Mouse (Mus musculus) embryo, embryonic 10.5 days (tissue): Measurements from ENCODE around the gene Ascc1.

Experiments used
- DNase-seq: peaks from one replicate; pipeline ENCODE4 v3.0.0-alpha.2; 2015; ENCODE audit warnings: low spot score

The Ascc1 gene

GRCm38 (mm10) chr10:60023751-60024150 lies 21.1 kb downstream of the Ascc1 start:
- no peak for DNase-seq

DNA sequence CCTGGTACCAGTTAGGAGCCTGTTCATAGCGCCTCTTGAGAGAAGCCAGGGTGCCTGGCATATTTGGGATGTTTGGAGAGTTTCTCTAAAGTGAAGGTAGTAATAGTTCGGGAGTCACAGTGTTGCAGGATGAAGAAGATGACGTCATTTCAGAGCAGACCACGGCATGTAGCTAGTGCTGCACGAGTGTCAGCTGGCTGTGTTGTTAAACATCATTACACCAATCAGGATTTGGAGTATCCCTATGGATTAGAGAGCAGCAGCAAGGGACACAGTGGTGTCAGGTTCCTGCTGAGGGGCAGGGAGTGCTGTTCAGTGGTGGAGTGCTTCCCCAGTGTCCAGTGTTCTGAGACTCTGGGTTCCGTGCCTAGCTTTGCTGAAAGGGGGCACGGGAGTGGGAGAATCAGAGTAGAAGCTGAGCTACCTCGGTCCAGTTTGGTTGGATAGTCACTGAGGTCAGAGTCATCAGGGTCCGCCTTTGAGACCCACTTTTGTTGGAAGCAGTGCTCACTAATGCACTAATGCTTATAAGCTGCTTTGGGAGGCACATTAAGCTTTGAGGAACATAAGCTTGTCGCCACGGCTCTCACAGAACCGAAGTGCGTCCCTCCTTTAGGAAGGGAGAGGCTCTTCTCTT lies 24.3 kb downstream of the Ascc1 start:
- DNase-seq: no peak

GRCm38 (mm10) chr10:60027619-60028084 lies 25.0 kb downstream of the Ascc1 start:
- DNase-seq: no peak

DNA sequence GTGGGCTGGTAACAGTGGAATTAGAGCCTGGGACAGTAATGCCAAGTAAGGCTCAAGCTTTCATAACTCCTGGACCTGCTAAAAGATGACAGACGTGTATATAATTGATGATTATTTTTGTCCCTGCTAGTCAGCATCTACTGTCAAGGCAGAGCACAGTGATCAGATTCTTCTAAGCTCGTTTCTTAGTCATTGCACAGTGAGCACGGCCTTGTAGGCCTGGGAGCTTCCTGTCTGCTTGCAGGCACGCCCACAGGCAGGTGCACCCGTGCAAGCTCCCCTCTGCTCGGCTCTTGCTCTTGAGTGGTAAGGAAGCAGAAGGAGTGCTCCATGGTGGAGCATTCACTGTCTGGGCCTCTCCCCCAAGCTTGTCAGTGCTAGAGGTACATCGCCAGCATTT lies 25.6 kb downstream of the Ascc1 start:
- DNase-seq: no peak

DNA sequence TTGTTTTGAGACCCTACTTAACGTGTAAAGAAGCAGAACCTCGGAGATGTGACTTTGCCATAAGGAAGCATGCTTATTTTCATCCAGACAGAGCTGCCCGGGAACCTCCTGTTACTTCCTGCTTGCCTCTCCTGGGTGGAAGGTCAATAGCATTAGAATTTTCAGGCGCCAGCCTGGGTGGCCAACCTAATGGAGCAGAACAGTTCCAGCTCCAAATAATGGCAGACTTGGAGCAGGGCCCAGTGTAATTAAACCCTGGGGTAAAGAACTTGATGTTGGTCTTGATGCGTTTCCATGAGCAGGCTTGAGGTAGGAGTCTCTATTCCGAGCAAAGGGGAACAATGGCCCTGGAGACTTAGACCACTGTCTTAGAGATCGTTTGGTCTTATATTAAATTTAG lies 26.4 kb downstream of the Ascc1 start:
- DNase-seq: no peak

DNA sequence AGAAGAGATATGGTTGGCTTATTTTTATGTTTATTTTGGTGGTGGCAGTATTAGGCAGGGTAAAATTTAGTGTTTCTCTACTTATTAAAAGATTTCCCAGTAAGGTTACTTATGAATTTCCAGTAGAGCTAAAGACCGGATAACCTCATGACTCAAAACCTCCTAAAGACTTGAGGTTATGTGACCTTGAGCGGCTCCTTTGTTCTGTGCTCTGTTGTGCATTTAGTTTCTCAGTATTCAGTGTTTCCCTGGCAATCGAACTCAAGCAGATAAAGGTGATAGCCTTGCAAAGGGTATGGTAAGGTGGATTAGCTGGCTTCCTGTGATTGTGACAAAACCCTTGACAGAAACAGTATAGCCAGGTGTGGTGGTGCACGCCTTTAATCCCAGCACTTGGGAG lies 26.8 kb downstream of the Ascc1 start:
- DNase-seq: no peak

GRCm38 (mm10) chr10:60031562-60031961 lies 29.0 kb downstream of the Ascc1 start:
- DNase-seq: peak; percentile 17

GRCm38 (mm10) chr10:60031985-60032384 lies 29.4 kb downstream of the Ascc1 start:
- no peak for DNase-seq

DNA sequence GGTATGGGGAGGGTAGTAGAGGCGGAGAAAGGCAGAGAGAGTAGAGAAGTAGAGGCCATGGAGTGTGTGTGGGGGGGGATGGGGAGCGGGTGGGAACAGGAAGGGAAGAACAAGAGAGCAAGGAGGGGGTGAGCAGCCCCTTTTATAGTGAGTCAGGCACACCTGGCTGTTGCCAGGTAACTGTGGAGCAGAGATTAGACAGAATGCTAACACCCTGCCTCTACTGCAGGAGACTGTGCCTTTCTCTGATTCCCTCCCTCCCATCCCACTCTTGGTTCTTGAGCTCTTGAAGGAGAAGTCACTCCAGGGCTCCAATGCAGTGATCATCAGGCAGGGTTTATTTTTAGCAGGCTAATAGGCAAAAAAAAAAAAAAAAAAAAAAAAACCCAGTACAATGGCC lies 30.0 kb downstream of the Ascc1 start:
- DNase-seq: no peak

GRCm38 (mm10) chr10:60033064-60033463 lies 30.5 kb downstream of the Ascc1 start:
- no peak for DNase-seq

DNA sequence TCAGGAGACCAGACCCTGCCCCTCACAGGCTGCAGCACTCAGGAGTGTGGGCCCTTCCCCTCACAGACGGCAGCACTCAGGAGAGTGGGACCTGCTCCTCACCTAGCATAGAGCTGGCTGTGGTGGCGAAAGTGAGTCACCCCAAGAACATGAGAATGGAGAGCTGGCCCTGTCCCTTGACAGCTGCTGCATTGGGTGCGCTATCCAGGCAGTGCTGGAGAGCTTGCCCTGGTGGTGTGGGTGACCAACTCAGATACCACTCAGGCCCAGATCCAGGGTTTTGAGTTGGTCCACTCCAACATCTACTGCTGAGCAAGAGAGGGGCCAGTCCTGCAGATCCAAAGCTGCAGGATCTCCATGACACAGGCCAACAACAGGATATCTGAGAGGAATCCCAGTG lies 32.0 kb downstream of the Ascc1 start:
- no peak for DNase-seq

GRCm38 (mm10) chr10:60035744-60036143 lies 33.1 kb downstream of the Ascc1 start:
- no peak for DNase-seq

DNA sequence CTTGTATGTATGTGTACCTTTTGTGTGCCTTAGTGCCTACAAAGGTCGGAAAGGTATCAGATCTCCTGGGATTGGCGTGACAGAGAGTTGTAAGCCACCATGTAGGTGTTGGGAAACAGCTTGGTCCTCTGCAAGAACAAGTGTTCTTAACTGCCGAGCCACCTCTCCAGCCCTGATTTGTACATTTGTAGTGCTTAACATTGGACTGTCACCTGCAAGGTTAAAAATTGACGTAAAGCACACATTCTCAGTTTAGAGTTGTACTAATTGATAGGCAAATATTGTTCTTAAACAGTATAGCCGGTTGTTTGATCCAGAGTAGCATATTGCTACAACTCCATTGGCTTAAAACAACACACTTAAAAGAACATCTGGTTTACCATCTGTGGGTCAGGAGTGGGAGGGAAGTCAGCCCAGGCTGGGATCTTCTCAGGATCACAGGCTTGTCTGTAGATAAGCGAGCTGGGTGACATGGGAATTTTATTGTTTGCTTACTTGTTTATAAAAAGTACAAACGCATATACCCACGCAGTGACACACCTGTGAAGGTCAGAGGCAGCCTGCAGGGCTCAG lies 39.8 kb downstream of the Ascc1 start:
- no peak for DNase-seq

DNA sequence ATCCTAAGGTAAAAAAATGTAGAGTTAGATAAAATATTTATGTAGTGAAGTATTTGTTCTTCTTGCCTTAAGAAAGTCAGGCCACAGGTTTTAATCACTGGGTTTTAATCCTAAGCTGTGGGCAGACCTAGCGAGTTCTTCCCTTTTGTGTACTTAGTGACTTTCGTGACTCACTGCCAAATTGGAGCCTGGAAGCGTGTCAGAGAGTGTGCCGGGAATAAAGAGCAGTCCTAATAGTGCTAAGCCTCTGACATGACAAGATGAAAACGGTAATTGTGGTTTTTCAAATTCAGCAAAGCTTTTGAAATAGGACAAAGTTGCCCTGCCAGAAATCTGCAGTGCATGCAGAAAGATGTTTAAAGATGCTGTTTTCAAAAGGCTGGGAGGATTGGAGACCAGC lies 44.1 kb downstream of the Ascc1 start:
- DNase-seq: no peak

GRCm38 (mm10) chr10:60050581-60050980 lies 48.0 kb downstream of the Ascc1 start:
- DNase-seq: no peak

- DNase-seq: no peak
Observed at GRCm38 (mm10) chr10:60053073-60053472, 50.5 kb downstream of the Ascc1 start.

DNA sequence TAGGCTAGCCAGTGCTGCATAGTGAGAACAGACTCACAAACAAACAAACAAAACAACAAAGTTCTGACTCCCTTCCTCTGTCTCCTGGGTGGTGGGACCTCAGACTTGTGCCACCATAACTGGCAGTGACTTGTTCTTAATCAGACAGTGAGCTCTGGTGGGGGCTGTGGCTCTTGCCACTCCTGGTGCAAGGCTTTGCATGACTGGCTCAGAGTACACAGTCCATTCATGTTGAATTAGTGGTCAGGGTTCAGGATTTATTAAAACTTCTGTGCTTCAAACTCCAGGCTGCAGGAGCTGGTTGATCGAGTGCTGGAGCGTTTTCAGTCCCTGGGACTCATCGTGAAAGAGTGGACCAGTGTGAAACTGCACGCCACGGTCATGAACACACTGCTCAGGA lies 59.6 kb downstream of the Ascc1 start:
- DNase-seq: no peak

DNA sequence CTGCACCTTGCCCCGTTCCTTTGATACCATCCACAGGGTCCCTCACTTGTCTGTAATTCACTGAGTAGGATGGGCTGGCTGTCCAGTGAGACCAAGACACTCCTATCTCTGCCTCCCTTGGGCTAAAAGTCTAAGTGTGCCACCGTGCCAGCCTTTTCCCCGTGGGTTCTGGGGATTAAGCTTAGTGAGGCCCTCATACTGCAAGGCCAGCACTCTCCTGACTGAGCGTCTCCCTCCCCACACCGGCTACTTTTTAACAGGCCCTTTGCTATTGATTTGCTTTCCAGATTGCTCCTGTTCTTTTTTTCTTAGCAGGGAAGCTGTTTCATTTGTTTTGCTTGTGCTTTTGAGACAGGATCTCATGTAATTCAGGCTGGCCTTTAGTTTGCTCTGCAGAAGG lies 60.3 kb downstream of the Ascc1 start:
- DNase-seq: no peak

GRCm38 (mm10) chr10:60066524-60066923 lies 63.9 kb downstream of the Ascc1 start:
- peak; percentile 69 for DNase-seq

DNA sequence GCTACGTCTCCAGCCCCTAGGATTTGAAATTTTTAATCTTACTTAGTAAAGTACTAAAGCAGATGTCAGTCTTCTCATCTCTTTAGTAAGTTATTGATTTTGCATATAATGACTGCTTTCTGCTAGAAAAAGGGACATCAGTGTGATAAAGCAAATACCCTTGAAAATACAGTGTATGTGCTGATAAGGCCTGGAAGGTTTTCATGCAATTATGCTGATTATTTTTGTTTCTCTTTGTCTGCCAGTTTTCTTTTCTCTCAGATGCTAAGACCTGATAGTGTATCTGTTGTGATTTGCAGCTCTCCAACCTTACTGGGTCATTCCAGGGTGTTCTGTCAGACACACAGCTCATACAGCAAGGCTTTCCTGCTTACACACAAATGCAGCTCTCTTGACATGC lies 72.6 kb downstream of the Ascc1 start:
- DNase-seq: no peak

DNA sequence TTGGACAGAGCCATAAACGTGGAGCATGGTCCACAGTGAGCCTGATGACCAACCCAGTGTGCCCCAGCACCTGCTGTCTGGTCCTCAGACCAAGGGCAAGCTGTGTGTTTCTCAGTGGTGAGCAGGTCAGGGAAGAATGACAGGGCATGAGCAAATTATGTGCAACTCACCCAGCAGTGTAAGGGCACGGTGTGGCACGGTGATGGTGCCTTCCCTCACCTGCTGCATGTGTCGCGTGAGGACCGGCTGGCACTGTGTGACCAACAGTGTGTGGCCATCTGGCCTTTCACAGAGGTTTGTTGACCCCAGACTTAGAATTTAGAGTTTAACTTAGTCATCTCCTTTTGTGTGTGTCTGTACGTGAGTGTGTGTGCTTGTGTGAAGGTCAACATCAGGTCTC lies 74.6 kb downstream of the Ascc1 start:
- DNase-seq: no peak

DNA sequence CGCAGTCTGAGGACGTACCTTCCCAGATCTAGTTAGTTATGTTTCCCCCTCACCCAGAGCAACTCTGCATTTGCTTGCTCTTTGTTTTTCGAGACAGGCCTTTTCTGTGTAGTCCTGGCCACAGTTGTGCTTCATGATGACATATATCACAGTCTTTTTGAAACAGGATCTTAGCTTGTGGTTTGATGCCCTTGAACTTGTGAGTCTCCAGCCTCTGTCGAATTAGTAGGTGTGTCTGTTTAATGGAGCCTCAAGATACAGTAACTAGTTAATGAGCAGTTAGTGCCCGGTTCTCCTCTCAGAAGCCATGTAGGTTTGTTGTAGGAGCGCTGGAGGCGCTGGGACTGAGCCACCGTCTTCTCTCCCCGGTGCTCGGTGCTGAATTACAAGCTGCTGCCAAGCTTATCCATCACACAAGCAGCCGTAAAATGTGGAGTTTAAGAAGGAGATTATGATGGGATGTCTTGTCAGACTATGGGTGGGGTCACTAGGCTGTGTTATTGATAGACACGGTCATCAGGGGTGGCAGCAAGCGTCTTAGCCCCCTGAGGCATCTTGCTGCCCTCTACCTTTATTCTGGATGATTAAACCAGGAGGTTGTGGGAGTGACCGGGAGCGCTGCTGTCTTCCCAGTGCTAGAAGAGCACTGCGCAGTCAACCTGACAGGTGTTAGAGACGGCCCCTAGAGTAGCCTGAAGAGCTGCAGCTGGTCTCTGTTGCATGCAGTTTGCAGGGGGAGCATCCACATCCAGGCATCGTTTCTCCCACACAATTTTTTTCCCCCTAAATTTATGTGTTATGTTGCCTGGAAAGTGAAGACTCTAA lies 75.3 kb downstream of the Ascc1 start:
- DNase-seq: no peak

DNA sequence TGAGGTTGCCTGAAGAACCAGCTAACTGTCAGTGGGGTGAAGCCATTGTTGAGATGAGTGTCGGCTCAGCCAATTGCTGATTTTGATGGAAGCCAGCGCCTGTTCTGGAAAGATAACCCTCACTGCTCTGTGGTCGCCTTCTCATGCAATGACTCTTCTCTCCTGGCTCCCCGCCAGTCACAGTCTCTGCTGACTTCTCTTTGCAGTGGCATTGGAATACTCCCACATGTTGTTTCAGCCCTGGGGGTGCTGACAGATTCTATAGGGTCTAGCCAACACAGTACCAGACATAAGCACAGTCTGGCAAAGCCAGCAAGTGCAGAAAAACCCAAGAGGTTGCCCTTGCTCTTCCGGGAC lies 75.9 kb downstream of the Ascc1 start:
- DNase-seq: no peak
